Mouse (Mus musculus): ENCODE data around the gene Stat3. TPM values are rescaled to one million over a fixed set of nuclear protein-coding genes. Genes with fewer than 3 reads are reported as not detected.

Stat3 gene
- polyA plus RNA-seq, 1 experiment from 2014 or later: 43.5 TPM

DNA sequence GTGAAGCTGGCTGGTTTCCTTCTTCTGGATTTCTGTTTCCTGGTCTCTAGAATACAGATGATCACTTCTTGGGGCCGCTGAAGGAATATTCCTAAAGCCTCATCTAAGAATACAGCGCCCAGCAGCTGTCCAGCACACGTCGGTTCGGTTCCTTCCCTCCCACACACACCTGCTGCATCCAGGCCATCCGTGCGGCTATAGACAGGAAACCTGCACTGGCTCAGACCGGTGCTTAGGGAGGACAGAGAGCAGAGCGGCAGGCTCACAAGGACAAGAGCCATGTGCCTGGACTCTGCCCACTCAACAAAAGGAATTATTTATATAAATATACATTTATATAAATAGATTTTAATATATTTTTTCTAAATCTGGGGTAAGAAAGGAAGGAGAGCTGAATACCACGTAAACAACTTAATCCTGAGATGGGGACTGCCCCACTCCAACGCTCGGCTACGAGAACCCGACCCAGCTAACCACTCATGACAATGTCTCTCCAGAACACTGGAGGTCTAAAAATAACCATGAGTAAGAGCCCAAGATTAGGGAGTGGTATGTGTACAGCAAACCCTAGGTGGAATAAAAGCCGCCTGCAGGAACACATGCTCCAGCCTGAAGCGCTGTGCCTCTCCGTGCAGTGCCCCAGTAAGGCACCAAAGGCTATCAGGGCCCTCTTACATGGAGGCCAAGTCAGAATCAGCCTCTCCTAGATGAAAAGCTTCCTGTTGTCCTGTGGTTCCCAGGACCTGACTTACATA is 26.8 kb downstream of the Stat3 start:
- no peak overlapping the region for H3K27ac ChIP-seq (ENCODE audit: low read length)
- H3K9ac ChIP-seq (replicated peaks; ENCODE audit: low read depth, low read length): no peak overlapping the region
- no peaks in the 10 kb centered on the region for H3K9me3 ChIP-seq (ENCODE audit: control insufficient read depth, low read depth, low read length)
- no peak for ATAC-seq (ENCODE audit: insufficient number of reproducible peaks, insufficient read depth, low FRiP score, low read depth)
- no peaks in the 10 kb centered on the region for H3K27me3 ChIP-seq (ENCODE audit: control insufficient read depth, insufficient read depth, low read length)
- WGBS: 68% methylated on average over 17 of the region's 17 CpGs
- peaks cover 8% of the 10 kb centered on the region for H3K36me3 ChIP-seq (ENCODE audit: control insufficient read depth, insufficient read depth, low read length)
- H3K4me3 ChIP-seq (ENCODE audit: low read depth, low read length): no peak overlapping the region
- peaks cover 6% of the 10 kb centered on the region; the same call in 1 of the 2 replicates for H3K4me1 ChIP-seq (ENCODE audit: control insufficient read depth, insufficient read depth, low read length)
- H3K4me2 ChIP-seq (replicated peaks; ENCODE audit: low read depth, low read length): no peak overlapping the region

DNA sequence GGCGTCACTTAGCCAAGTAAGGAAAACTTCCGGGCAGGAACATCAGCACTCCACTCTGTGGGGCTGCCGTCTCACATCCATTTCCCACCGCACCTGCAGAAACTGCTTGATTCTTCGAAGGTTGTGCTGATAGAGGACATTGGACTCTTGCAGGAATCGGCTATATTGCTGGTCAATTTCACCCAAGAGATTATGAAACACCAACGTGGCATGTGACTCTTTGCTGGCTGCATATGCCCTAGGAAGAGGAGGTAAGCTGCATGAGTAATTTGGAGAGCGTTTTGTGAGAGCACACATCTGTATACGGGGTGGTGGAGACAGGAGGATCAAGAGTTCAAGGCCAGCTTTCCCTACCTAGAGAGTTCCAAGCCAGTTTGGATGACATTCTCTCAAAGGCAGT is 30.8 kb downstream of the Stat3 start:
- Histone ChIP-seq H3K9me3 (ENCODE audit: control insufficient read depth, low read depth, low read length) (no peaks in the 10 kb centered on the region), H3K27ac (ENCODE audit: low read length) (no peak overlapping the region), H3K4me2 (replicated peaks; ENCODE audit: low read depth, low read length) (no peak overlapping the region), H3K9ac (replicated peaks; ENCODE audit: low read depth, low read length) (no peak overlapping the region), H3K36me3 (ENCODE audit: control insufficient read depth, insufficient read depth, low read length) (peaks cover 15% of the 10 kb centered on the region), H3K4me1 (ENCODE audit: control insufficient read depth, insufficient read depth, low read length) (peaks cover 6% of the 10 kb centered on the region; the same call in 1 of the 2 replicates), H3K27me3 (ENCODE audit: control insufficient read depth, insufficient read depth, low read length) (no peaks in the 10 kb centered on the region), H3K4me3 (ENCODE audit: low read depth, low read length) (no peak overlapping the region)
- WGBS: 89% methylated on average over 9 of the region's 9 CpGs
- no peak for ATAC-seq (ENCODE audit: insufficient number of reproducible peaks, insufficient read depth, low FRiP score, low read depth)

DNA sequence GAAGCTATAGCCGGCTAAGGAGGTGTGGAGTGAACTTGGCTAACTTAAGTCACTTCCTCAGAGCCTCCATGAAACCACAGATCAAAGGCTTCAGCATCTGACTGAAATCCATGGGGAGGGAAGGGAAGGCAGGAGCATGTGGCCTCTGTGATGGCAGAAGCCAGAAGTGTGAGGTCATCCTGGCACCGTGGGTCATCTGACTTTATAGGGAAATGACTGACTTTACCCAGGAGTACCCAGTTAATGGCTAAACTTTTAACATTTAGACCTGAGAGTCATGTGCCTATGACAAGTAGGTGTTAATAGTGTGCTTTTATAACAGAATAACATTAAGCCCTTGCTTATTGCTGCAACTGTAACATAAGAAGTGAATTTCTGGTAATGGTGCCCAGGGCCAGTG is 31.2 kb downstream of the Stat3 start:
- WGBS: 74% methylated on average over 2 of the region's 2 CpGs
- no peak overlapping the region for H3K9ac ChIP-seq (replicated peaks; ENCODE audit: low read depth, low read length)
- H3K27ac ChIP-seq (ENCODE audit: low read length): no peak overlapping the region
- H3K36me3 ChIP-seq (ENCODE audit: control insufficient read depth, insufficient read depth, low read length): peaks cover 16% of the 10 kb centered on the region
- H3K4me1 ChIP-seq (ENCODE audit: control insufficient read depth, insufficient read depth, low read length): peaks cover 4% of the 10 kb centered on the region; the same call in 1 of the 2 replicates
- no peaks in the 10 kb centered on the region for H3K27me3 ChIP-seq (ENCODE audit: control insufficient read depth, insufficient read depth, low read length)
- H3K4me2 ChIP-seq (replicated peaks; ENCODE audit: low read depth, low read length): no peak overlapping the region
- no peak overlapping the region for H3K4me3 ChIP-seq (ENCODE audit: low read depth, low read length)
- no peak for ATAC-seq (ENCODE audit: insufficient number of reproducible peaks, insufficient read depth, low FRiP score, low read depth)
- no peaks in the 10 kb centered on the region for H3K9me3 ChIP-seq (ENCODE audit: control insufficient read depth, low read depth, low read length)

GRCm38 (mm10) chr11:100906885-100907284 is 32.5 kb downstream of the Stat3 start:
- Histone ChIP-seq H3K27me3 (ENCODE audit: control insufficient read depth, insufficient read depth, low read length) (no peaks in the 10 kb centered on the region), H3K9me3 (ENCODE audit: control insufficient read depth, low read depth, low read length) (peaks cover 2% of the 10 kb centered on the region; the same call in 1 of the 2 replicates), H3K4me2 (replicated peaks; ENCODE audit: low read depth, low read length) (no peak overlapping the region), H3K4me1 (ENCODE audit: control insufficient read depth, insufficient read depth, low read length) (no peaks in the 10 kb centered on the region), H3K4me3 (ENCODE audit: low read depth, low read length) (no peak overlapping the region), H3K36me3 (ENCODE audit: control insufficient read depth, insufficient read depth, low read length) (peaks cover 23% of the 10 kb centered on the region), H3K27ac (ENCODE audit: low read length) (no peak overlapping the region), H3K9ac (replicated peaks; ENCODE audit: low read depth, low read length) (no peak overlapping the region)
- 86% methylated on average over 4 of the region's 4 CpGs for WGBS
- no peak for ATAC-seq (ENCODE audit: insufficient number of reproducible peaks, insufficient read depth, low FRiP score, low read depth)

DNA sequence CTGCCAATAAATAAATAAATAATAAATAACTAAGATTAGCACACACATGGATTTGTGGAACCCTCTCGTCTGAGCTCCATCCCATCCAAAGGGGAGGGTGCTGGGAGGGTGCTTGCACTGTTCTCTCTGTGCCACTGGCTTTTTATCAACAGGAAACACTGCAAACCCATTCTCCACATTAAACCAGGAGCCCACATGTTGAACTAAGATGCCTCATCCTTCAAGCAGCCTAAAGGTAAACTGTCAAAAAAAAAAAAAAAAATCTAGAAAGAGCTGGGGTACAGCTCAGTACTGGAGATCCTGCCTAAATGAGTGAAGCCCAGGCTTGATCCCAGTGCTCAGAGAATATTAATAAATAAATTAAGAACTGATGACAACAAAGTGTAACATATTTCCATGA is 33.4 kb downstream of the Stat3 start:
- no peak overlapping the region for H3K4me3 ChIP-seq (ENCODE audit: low read depth, low read length)
- WGBS: 59% methylated on average over 1 of the region's 1 CpGs
- H3K27ac ChIP-seq (ENCODE audit: low read length): no peak overlapping the region
- no peaks in the 10 kb centered on the region for H3K27me3 ChIP-seq (ENCODE audit: control insufficient read depth, insufficient read depth, low read length)
- H3K4me2 ChIP-seq (replicated peaks; ENCODE audit: low read depth, low read length): no peak overlapping the region
- H3K9ac ChIP-seq (replicated peaks; ENCODE audit: low read depth, low read length): no peak overlapping the region
- peaks cover 27% of the 10 kb centered on the region for H3K36me3 ChIP-seq (ENCODE audit: control insufficient read depth, insufficient read depth, low read length)
- no peak for ATAC-seq (ENCODE audit: insufficient number of reproducible peaks, insufficient read depth, low FRiP score, low read depth)
- peaks cover 5% of the 10 kb centered on the region; the same call in 1 of the 2 replicates for H3K9me3 ChIP-seq (ENCODE audit: control insufficient read depth, low read depth, low read length)
- H3K4me1 ChIP-seq (ENCODE audit: control insufficient read depth, insufficient read depth, low read length): no peaks in the 10 kb centered on the region

DNA sequence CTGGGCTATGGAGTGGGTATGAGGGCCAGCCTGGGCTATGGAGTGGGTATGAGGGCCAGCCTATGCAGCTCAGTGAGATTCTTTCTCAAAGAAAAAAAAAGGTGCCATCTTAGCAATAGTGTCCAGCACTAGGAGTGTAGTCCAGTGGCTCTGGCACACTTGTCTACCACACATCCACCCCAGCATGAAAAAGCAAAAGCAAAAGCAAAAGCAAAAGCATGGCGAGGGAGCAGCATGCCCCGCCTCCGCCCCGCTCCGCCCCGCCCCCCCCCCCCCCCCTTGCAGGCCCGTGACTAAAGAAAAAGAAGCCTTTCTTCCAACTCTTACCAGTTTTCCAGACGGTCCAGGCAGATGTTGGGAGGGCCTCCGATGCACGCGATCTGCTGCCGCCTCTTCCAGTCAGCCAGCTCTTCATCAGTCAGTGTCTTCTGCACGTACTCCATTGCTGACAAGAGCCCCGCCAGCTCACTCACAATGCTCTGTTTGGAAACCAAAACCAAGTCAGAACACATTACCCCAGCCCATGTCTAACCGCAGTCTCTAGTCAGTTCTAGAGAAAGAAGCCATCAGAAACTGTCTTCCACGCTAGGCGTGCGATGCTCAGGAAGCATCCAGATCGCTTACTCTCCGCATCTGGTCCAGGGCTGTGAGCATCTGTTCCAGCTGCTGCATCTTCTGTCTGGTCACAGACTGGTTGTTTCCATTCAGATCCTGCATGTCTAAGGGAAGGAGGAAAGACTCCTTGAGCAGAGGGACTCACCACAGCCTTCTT is 34.6 kb downstream of the Stat3 start:
- H3K9me3 ChIP-seq (ENCODE audit: control insufficient read depth, low read depth, low read length): peaks cover 5% of the 10 kb centered on the region; the same call in 1 of the 2 replicates
- peaks cover 27% of the 10 kb centered on the region for H3K36me3 ChIP-seq (ENCODE audit: control insufficient read depth, insufficient read depth, low read length)
- H3K4me2 ChIP-seq (replicated peaks; ENCODE audit: low read depth, low read length): no peak overlapping the region
- no peak overlapping the region for H3K4me3 ChIP-seq (ENCODE audit: low read depth, low read length)
- no peaks in the 10 kb centered on the region for H3K4me1 ChIP-seq (ENCODE audit: control insufficient read depth, insufficient read depth, low read length)
- H3K27ac ChIP-seq (ENCODE audit: low read length): no peak overlapping the region
- H3K9ac ChIP-seq (replicated peaks; ENCODE audit: low read depth, low read length): no peak overlapping the region
- 60% methylated on average over 20 of the region's 20 CpGs for WGBS
- no peaks in the 10 kb centered on the region for H3K27me3 ChIP-seq (ENCODE audit: control insufficient read depth, insufficient read depth, low read length)
- no peak for ATAC-seq (ENCODE audit: insufficient number of reproducible peaks, insufficient read depth, low FRiP score, low read depth)

- no peak for ATAC-seq (ENCODE audit: insufficient number of reproducible peaks, insufficient read depth, low FRiP score, low read depth)
- Histone ChIP-seq H3K4me2 (replicated peaks; ENCODE audit: low read depth, low read length) (no peak overlapping the region), H3K9ac (replicated peaks; ENCODE audit: low read depth, low read length) (no peak overlapping the region), H3K9me3 (ENCODE audit: control insufficient read depth, low read depth, low read length) (peaks cover 5% of the 10 kb centered on the region; the same call in 1 of the 2 replicates), H3K4me3 (ENCODE audit: low read depth, low read length) (no peak overlapping the region), H3K27me3 (ENCODE audit: control insufficient read depth, insufficient read depth, low read length) (no peaks in the 10 kb centered on the region), H3K4me1 (ENCODE audit: control insufficient read depth, insufficient read depth, low read length) (no peaks in the 10 kb centered on the region), H3K36me3 (ENCODE audit: control insufficient read depth, insufficient read depth, low read length) (peaks cover 17% of the 10 kb centered on the region; the same call in 1 of the 2 replicates), H3K27ac (ENCODE audit: low read length) (no peak overlapping the region)
- 81% methylated on average over 16 of the region's 16 CpGs for WGBS
Measured at GRCm38 (mm10) chr11:100898441-100899199, 40.7 kb downstream of the Stat3 start.

Measured in stomach, embryonic 14.5 days (tissue).